Mouse (Mus musculus) layer of hippocampus, adult 2 months (tissue): ENCODE results near the gene Eif1ad. TPM values are rescaled to one million over a fixed set of nuclear protein-coding genes. Genes with fewer than 3 reads are reported as not detected.
A peak's percentile ranks its signal among the peaks of the same experiment; 100 is the strongest.
"Not testable (repeated sequence)": the region's sequence is repeated elsewhere in the genome, so short reads cannot be mapped to it uniquely, and the experiment has no call there.

ENCODE experiments used
- DNase-seq, 2 experiments: peaks; one replicate each; pipeline ENCODE4 v3.0.0; 2022; ENCODE audit warnings: low spot score in 2 of 2
- H3K27ac ChIP-seq: fragments of 200-600 bp; 2 replicates; pipeline ENCODE4 v1.8.1; 2022
- H3K4me3 ChIP-seq: fragments of 200-600 bp; 2 replicates; pipeline ENCODE4 v1.8.1; 2022; ENCODE audit warnings: mild to moderate bottlenecking
- CTCF ChIP-seq: fragments of 200-600 bp; conservative IDR thresholded peaks from 2 replicates; pipeline ENCODE4 v1.8.1; 2022; ENCODE audit warnings: antibody characterized with exemption, mild to moderate bottlenecking, moderate library complexity
- total RNA-seq, 2 experiments: library from RNA; stranded (reverse); gene quantifications; 2 replicates each; pipeline ENCODE4 v1.2.3; 2021

The Eif1ad gene
- total RNA-seq, 2 experiments from 2014 or later, result 21.4 to 22.5 TPM

DNA sequence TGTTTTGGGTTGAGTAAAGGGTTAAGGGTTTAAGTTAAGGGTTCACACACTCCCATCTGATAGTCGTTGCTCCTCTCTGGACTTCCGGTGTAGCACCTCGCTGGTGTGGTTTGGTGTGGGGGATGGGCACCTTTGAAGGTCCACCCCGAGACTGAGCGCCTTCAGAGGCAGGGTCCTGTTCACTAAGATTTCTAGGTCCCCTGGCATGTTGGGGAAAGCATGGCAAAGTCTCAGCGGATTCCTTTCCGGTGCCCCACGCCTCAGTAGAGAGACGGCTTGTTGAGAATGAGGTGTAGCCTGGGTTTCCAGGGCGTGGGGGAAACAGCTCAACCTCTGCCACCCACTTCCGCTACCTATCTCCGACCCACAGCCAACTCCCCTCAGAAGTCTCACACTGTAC lies 23.1 kb downstream of the Eif1ad start:
- no peak for DNase-seq
- no peak for TF ChIP-seq CTCF
- peak overlapping the region; percentile 87 for H3K4me3 ChIP-seq
- H3K27ac ChIP-seq, result peak overlapping the region; percentile 99

DNA sequence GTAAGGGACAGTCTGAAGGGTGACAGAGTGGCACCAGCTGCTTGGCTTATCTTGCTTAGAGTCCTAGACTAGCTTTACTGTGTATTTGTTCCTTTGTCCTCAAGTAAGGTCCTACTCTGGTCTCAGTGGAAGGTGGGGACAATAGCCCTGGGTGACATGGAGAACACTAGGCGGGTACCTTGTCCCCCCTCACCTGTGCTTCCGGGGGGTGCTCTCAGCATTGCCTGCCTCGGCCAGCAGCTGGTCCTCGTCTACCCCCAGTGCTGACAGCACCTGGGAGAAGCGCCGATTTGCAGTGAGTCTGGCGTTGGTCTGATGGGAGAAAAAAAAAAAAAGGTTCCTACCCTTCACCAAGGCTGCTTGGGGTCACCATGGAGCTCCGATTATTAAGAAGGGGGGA lies 23.9 kb downstream of the Eif1ad start:
- no peak for TF ChIP-seq CTCF
- Histone ChIP-seq H3K27ac (0 out of 2 replicates have a peak overlapping the region, but pooled peaks have one; percentile 23), H3K4me3 (no peak overlapping the region)
- DNase-seq, result no peak

DNA sequence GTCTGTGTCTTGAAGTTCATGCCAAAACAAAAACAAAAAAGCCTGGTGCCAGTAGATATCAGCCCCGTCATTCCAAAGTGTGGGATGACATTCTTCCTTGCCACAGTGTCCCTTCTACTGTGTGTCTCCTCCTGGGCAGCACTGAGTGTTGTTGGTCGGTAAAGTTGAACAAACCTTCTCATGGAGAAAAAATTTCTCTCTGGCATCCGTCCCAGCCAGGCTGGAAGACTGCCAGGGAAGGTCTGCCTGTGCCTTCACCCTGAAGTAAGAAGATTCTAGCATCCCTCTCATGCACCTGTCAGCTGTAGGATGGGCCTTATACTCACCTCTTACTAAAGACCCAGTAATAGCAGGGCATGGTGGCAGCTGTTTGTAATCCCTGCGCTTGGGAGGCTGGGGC lies 26.4 kb downstream of the Eif1ad start:
- no peak overlapping the region for H3K4me3 ChIP-seq
- no peak for DNase-seq
- H3K27ac ChIP-seq, result no peak overlapping the region
- no peak for TF ChIP-seq CTCF

DNA sequence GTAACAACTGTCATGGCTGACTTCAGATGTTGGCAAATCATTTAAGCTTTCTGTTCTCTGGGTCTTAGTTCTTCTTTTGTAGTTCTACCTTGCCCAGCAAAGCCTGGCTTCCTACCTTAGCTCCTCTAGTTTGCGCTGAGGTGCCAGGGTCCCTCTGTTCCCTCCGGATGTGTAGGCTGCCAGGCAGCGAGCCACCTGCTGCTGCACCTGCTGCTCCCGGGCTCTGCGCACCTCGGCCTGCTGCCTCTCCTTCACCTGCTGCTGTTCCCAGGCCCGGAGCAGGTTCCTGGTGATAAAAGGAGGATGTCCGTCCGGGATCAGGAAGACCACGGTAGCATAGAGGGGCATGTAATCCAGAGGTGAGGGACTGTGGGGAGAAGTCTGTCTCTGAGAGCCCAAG lies 27.6 kb downstream of the Eif1ad start:
- no peak for DNase-seq
- TF ChIP-seq CTCF, result no peak
- Histone ChIP-seq H3K27ac (no peak overlapping the region), H3K4me3 (no peak overlapping the region)

DNA sequence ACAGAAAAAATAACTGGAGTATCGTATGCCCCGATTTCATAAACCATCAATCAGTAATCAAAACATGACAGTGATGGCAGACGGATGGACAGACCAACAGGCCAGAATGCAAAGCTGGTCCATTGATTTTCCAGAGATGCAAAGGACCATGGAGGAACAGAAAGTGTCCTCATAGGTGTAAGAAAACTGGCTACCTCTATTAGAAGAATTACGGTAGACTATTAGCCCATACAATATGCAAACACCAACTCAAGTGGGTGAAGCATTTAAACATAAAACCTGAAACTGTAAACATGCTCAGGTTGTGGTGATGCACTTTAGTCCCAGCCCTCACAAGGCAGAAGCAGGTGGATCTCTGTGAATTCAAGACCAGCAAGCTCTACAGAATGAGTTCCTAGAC lies 28.8 kb downstream of the Eif1ad start:
- no peak overlapping the region for H3K4me3 ChIP-seq
- TF ChIP-seq CTCF, result no peak
- H3K27ac ChIP-seq, result no peak overlapping the region
- DNase-seq, result no peak

DNA sequence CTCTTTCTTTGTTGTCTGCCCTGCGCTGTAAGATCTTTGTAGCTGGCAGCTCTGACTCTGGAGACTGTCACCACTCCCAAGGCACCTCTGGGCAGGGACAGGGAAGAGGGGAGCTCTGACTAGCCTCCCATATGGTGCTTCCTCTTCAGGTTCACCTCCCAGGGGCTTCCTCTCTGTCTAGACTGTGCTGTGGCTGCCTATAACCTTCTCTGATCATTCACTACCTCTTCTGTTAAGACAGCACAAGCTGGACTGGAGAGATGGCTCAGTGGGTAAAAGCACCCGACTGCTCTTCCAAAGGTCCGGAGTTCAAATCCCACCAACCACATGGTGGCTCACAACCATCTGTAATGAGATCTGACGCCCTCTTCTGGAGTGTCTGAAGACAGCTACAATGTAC lies 34.5 kb downstream of the Eif1ad start:
- not testable (repeated sequence) for H3K27ac ChIP-seq, H3K4me3 ChIP-seq, DNase-seq
- TF ChIP-seq CTCF, result peak; percentile 21; the same call in 1 of the 2 replicates

DNA sequence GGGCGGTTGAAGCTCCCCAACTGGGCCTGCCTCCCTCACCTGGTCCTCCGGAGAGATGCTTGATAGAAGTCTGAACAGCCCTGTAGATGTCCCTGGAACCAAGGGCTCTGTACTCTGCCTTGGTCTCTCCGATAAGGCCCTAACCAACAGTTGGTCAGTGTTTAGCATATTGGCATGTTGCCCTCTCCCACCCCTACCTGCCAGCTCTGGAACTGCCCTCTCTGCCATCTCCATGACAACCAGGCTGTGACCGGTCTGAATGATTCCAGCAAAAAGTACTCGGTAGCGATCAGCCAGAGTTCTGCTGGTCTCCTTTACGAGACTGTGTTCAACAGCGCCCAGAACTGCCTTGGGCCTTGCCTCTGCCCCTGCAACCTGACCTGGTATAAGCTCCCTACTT lies 35.8 kb downstream of the Eif1ad start, which contains the start of gene Tsga10ip:
Gene Tsga10ip, minus strand, starts transcription at position 234 of the 400 bp plus-strand sequence.
- Histone ChIP-seq H3K27ac (no peak within 1 kb of the TSS), H3K4me3 (no peak within 1 kb of the TSS)
- no peak for DNase-seq
- no peak for TF ChIP-seq CTCF

DNA sequence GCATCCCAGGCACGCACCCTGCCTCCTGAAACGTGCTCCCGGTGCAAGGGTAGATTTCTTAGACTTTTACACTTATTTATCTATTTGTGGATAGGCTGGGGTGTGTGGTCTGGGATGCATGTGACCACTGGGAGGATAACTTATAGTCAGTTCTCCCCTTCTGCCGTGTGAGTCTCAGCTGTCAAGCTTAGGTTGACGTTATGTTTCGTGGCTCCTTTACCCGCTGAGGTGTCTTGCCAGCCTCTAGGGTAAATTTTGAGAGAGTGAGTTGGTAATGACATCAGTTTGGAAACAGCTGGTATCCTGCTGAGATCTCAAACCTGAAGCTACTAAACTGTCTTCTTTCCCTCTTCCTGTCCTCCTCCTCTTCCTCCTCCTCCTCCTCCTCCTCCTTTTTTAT lies 39.4 kb downstream of the Eif1ad start:
- DNase-seq, result no peak
- Histone ChIP-seq H3K27ac (peak overlapping the region; percentile 55; the same call in 1 of the 2 replicates), H3K4me3 (peak overlapping the region; percentile 33; the same call in 1 of the 2 replicates)
- no peak for TF ChIP-seq CTCF

DNA sequence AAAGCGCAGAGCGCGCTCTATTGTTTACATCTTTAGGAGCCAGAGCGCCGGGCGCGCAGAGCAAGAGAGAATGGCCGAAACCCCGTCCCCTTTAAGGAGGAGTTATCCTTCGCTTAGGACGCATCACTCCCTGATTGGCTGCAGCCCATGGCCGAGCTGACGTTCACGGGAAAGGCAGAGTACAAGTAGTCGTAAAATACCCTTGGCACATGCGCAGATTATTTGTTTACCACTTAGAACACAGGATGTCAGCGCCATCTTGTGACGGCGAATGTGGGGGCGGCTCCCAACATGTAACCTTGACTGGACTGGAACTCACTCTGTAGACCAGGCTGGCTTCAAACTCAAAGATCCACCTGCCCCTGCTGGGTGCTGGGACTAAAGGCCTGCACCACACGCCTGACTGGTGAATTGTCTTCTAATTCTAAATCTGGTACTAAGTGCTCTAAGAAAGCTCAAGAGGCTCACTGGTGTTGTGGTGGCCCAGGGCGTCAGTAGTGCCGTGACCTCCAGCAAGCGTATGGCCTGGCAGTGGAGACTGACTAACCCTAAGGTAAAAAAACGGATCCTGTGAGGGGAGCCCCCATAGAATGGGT lies 40.1 kb downstream of the Eif1ad start:
- DNase-seq, result not testable (repeated sequence)
- Histone ChIP-seq H3K4me3 (peak overlapping the region; percentile 54), H3K27ac (peak overlapping the region; percentile 95)

DNA sequence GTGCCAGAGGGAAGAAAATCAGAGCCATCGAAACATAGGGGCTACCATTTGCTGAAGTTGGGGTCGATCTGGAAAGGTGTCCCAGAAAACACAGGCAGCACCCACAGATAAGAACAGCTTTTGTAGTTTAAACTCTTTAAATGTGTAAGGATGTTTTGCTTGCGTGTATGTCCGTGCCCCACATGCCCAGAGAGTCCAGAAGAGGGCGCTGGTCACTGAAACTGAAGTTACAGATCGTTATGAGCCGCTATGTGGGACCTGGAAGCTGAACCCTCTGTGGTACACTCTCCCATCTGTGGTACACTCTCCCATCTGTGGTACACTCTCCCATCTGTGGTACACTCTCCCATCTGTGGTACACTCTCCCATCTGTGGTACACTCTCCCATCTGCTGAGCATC lies 40.6 kb downstream of the Eif1ad start:
- peak overlapping the region; percentile 95 for H3K27ac ChIP-seq
- TF ChIP-seq CTCF, result peak; percentile 71
- DNase-seq, result no peak
- peak overlapping the region; percentile 54 for H3K4me3 ChIP-seq

DNA sequence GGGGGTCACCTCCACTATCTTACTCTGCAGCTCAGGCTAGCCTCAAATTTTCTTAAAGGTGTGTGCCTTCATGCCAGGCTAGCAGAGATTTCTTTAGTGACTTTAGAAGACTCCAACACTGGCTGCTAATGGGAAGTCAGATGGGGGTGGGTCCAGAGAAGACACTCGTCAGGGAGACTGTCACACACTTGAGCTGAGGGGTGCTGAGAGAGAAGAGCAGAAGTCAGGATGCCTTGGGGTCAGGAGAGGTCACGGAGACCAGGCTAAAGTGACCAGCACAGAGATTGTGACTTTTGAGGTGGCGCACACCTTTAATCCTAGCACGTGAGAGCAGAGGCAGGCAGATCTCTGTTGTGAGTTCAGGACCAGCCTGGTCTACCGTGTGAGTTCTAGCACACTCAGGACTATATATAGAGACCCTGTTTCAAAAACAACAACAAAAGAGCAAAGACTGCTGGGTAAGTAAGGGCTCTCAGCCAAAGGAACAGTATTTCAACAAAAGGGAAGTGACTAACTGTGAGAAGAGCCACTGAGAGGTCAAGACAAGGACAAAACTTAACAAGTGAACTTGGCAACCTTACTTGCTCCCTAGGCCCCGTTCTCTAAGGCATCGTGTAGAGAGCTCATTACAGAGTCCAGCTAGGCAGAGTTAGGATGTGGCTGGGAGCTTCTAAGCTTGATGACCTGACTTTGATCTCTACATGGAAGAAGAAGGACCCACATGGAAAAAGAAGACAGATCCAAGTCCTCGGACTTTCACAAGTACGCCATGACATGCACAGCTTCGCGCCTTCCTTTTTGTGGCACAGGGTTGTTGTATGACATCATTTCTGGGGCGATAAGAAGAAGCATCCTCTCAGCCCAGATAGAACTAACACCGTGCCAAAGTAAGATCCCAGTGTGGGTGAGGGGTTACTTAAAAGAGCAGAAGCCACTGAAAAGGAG lies 41.8 kb downstream of the Eif1ad start:
- Histone ChIP-seq H3K27ac (peak overlapping the region; percentile 48; the same call in 1 of the 2 replicates), H3K4me3 (no peak overlapping the region)
- no peak for DNase-seq
- TF ChIP-seq CTCF, result no peak

DNA sequence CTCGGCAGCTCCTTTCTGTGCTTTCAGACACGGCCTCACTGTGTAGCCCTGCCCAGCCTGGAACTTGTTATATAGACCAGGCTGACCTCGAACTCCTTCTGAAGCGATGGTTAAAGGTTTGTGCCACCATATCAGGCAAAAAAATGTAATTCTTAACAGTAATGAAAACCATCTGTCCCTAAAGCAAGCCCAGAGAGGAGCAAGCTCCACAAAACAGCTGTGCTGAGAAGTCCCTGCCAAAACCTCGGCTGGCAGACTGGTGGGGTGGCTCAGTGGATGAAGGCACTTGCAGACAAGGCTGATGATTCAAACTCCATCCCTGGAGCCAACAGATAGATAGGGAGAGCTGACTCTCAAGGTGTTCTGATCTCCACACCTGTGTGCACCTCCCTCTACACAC lies 42.5 kb downstream of the Eif1ad start:
- no peak for TF ChIP-seq CTCF
- Histone ChIP-seq H3K27ac (peak overlapping the region; percentile 48; the same call in 1 of the 2 replicates), H3K4me3 (no peak overlapping the region)
- DNase-seq, result no peak

DNA sequence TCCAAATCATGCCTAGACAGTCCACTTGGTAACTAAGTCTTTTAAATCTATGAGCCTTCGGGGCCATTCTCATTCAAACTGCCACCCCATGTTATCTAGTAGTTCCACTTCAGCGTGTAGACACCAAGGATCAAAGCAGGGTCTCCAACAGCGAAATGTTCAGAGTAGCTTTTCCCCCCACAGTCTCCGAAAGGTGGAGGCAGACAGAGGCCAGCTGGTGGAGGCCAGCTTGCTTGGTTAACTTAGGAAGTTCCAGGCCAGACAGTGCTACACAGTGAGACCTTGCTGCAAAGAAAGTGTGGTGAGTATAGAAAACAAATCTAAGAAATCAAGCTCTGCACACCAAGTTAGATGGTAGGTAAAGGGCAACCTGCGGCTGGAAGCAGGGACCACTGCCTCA lies 44.1 kb downstream of the Eif1ad start:
- DNase-seq, result no peak
- TF ChIP-seq CTCF, result no peak
- Histone ChIP-seq H3K4me3 (no peak overlapping the region), H3K27ac (no peak overlapping the region)
